Mouse (Mus musculus) granulocyte monocyte progenitor cell, adult 5-6 weeks (primary cell): ENCODE results near the gene Bcl7b. TPM values are rescaled to one million over a fixed set of nuclear protein-coding genes. Genes with fewer than 3 reads are reported as not detected.
"Not testable (repeated sequence)": the region's sequence is repeated elsewhere in the genome, so short reads cannot be mapped to it uniquely, and the experiment has no call there.

Experiments used
- ATAC-seq: replicated peaks from 2 replicates; pipeline ENCODE4 v1.8.0; 2016; ENCODE audit warnings: mild to moderate bottlenecking, moderate TSS enrichment, inconsistent platforms; ENCODE audit not compliant: poor library complexity, severe bottlenecking
- total RNA-seq, 2 experiments: library from RNA; stranded (forward) in 1 of 2; stranded (reverse) in 1 of 2; fragments of 200-712, 200-1000 nt in 1 of 2; fragments of >200 nt in 1 of 2; fragmentation: Nextera tagmentation in 1 of 2; gene quantifications; 2 replicates each; pipeline ENCODE4 v1.2.3; 2014 to 2017

Gene Bcl7b
- total RNA-seq, 2 experiments from 2014 or later, result 15.8 to 36.9 TPM

- no peak for ATAC-seq
These were observed 24.3 kb downstream of the Bcl7b start for GRCm38 (mm10) chr5:135192431-135192830.

GRCm38 (mm10) chr5:135196367-135196766 lies 28.3 kb downstream of the Bcl7b start:
- peak; percentile 87 for ATAC-seq

- no peak for ATAC-seq
These were observed 34.7 kb downstream of the Bcl7b start for GRCm38 (mm10) chr5:135202763-135203162.

GRCm38 (mm10) chr5:135208197-135208596 lies 40.1 kb downstream of the Bcl7b start:
- ATAC-seq, result no peak

- ATAC-seq, result no peak
These were observed 48.8 kb downstream of the Bcl7b start for GRCm38 (mm10) chr5:135216871-135217270.

GRCm38 (mm10) chr5:135220941-135221340 lies 52.9 kb downstream of the Bcl7b start:
- ATAC-seq, result no peak

- ATAC-seq, result no peak
These were observed 54.0 kb downstream of the Bcl7b start for GRCm38 (mm10) chr5:135222066-135222465.

- no peak for ATAC-seq
These were observed 56.1 kb downstream of the Bcl7b start for GRCm38 (mm10) chr5:135224169-135224568.

- ATAC-seq, result not testable (repeated sequence)
These were observed 57.8 kb downstream of the Bcl7b start for GRCm38 (mm10) chr5:135225879-135226278.

GRCm38 (mm10) chr5:135230186-135230585 lies 62.1 kb downstream of the Bcl7b start:
- ATAC-seq, result no peak

Other genes starting within 250 kb of the Bcl7b start
- 1.7 and 3.9 TPM in 2 replicates for gene Mettl27, start 235.9 kb upstream of the Bcl7b start, total RNA-seq (2014; fragmentation: Nextera tagmentation)
- gene Mettl27, start 235.9 kb upstream of the Bcl7b start, total RNA-seq (2017), result 1.2 and 2.2 TPM in 2 replicates
- not detected in 2 replicates for gene Cldn4, start 221.3 kb upstream of the Bcl7b start, total RNA-seq (2014; fragmentation: Nextera tagmentation)
- not detected in 2 replicates for gene Cldn4, start 221.3 kb upstream of the Bcl7b start, total RNA-seq (2017)
- not detected in 2 replicates for gene Cldn3, start 182.1 kb upstream of the Bcl7b start, total RNA-seq (2014; fragmentation: Nextera tagmentation)
- not detected in 2 replicates for gene Cldn3, start 182.1 kb upstream of the Bcl7b start, total RNA-seq (2017)
- gene Abhd11, start 159.1 kb upstream of the Bcl7b start, total RNA-seq (2014; fragmentation: Nextera tagmentation), result 102 and 115 TPM in 2 replicates
- gene Abhd11, start 159.1 kb upstream of the Bcl7b start, total RNA-seq (2017), result 56.8 and 75.0 TPM in 2 replicates
- gene Stx1a, start 144.8 kb upstream of the Bcl7b start, total RNA-seq (2014; fragmentation: Nextera tagmentation), result 1.2 and 3.6 TPM in 2 replicates
- not detected in 2 replicates for gene Stx1a, start 144.8 kb upstream of the Bcl7b start, total RNA-seq (2017)
- gene Dnajc30, start 104.1 kb upstream of the Bcl7b start, total RNA-seq (2014; fragmentation: Nextera tagmentation), result 15.7 and 18.7 TPM in 2 replicates
- 5.4 and 6.5 TPM in 2 replicates for gene Dnajc30, start 104.1 kb upstream of the Bcl7b start, total RNA-seq (2017)
- gene Bud23, start 103.3 kb upstream of the Bcl7b start, total RNA-seq (2014; fragmentation: Nextera tagmentation), result 80.5 and 90.8 TPM in 2 replicates
- 44.9 and 89.9 TPM in 2 replicates for gene Bud23, start 103.3 kb upstream of the Bcl7b start, total RNA-seq (2017)
- not detected in 2 replicates for gene Vps37d, start 90.0 kb upstream of the Bcl7b start, total RNA-seq (2014; fragmentation: Nextera tagmentation)
- gene Vps37d, start 90.0 kb upstream of the Bcl7b start, total RNA-seq (2017), result not detected in 2 replicates
- gene Mlxipl, start 78.4 kb upstream of the Bcl7b start, total RNA-seq (2014; fragmentation: Nextera tagmentation), result not detected in 2 replicates
- gene Mlxipl, start 78.4 kb upstream of the Bcl7b start, total RNA-seq (2017), result 1.2 TPM in 1 of 2 replicates, not detected in the other
- gene Tbl2, start 18.6 kb upstream of the Bcl7b start, total RNA-seq (2014; fragmentation: Nextera tagmentation), result 14.7 and 19.2 TPM in 2 replicates
- 19.1 and 23.0 TPM in 2 replicates for gene Tbl2, start 18.6 kb upstream of the Bcl7b start, total RNA-seq (2017)
- 121 and 122 TPM in 2 replicates for gene Baz1b, start 19.0 kb downstream of the Bcl7b start, total RNA-seq (2014; fragmentation: Nextera tagmentation)
- 140 and 147 TPM in 2 replicates for gene Baz1b, start 19.0 kb downstream of the Bcl7b start, total RNA-seq (2017)
- gene Fzd9, start 82.9 kb downstream of the Bcl7b start, total RNA-seq (2014; fragmentation: Nextera tagmentation), result not detected in 2 replicates
- 0.31 TPM in 1 of 2 replicates, not detected in the other for gene Fzd9, start 82.9 kb downstream of the Bcl7b start, total RNA-seq (2017)
- gene Fkbp6, start 181.8 kb downstream of the Bcl7b start, total RNA-seq (2014; fragmentation: Nextera tagmentation), result 0.62 TPM in 1 of 2 replicates, not detected in the other
- gene Fkbp6, start 181.8 kb downstream of the Bcl7b start, total RNA-seq (2017), result 0.34 TPM in 1 of 2 replicates, not detected in the other
- not detected in 2 replicates for gene Trim50, start 185.0 kb downstream of the Bcl7b start, total RNA-seq (2014; fragmentation: Nextera tagmentation)
- gene Trim50, start 185.0 kb downstream of the Bcl7b start, total RNA-seq (2017), result not detected in 2 replicates
- 23.9 and 30.8 TPM in 2 replicates for gene Nsun5, start 201.7 kb downstream of the Bcl7b start, total RNA-seq (2014; fragmentation: Nextera tagmentation)
- 22.7 and 23.3 TPM in 2 replicates for gene Nsun5, start 201.7 kb downstream of the Bcl7b start, total RNA-seq (2017)
- 56.9 and 69.3 TPM in 2 replicates for gene Pom121, start 226.3 kb downstream of the Bcl7b start, total RNA-seq (2014; fragmentation: Nextera tagmentation)
- 7.2 and 8.8 TPM in 2 replicates for gene Pom121, start 226.3 kb downstream of the Bcl7b start, total RNA-seq (2017)